Mouse (Mus musculus): ENCODE data around the gene Ifitm3. TPM values are rescaled to one million over a fixed set of nuclear protein-coding genes. Genes with fewer than 3 reads are reported as not detected.
"Not testable (repeated sequence)": the region's sequence is repeated elsewhere in the genome, so short reads cannot be mapped to it uniquely, and the experiment has no call there.

The Ifitm3 gene
- total RNA-seq, 2 experiments from 2014 or later = 54.7 to 70.0 TPM

GRCm38 (mm10) chr7:141036624-141037023, 26.1 kb upstream of the Ifitm3 start:
- DNase-seq = not testable (repeated sequence)

- no peak for DNase-seq
Measured at GRCm38 (mm10) chr7:141032458-141033167, 22.0 kb upstream of the Ifitm3 start.

GRCm38 (mm10) chr7:141030390-141030789, 19.8 kb upstream of the Ifitm3 start:
- no peak for DNase-seq

- DNase-seq = no peak
Measured at GRCm38 (mm10) chr7:141028831-141029230, 18.3 kb upstream of the Ifitm3 start, which contains the start of gene Gm17387. Gm17387 (plus strand) TSS chr7:141029131.

GRCm38 (mm10) chr7:141026740-141027098, 16.1 kb upstream of the Ifitm3 start:
- DNase-seq = no peak

GRCm38 (mm10) chr7:141026097-141026739, 15.6 kb upstream of the Ifitm3 start:
- DNase-seq = no peak

GRCm38 (mm10) chr7:141024865-141025838, 14.6 kb upstream of the Ifitm3 start:
- DNase-seq = no peak

- no peak for DNase-seq
Measured at GRCm38 (mm10) chr7:141021489-141022449, 11.2 kb upstream of the Ifitm3 start.

GRCm38 (mm10) chr7:141019028-141019427, 8.5 kb upstream of the Ifitm3 start:
- DNase-seq = no peak

GRCm38 (mm10) chr7:141017824-141018223, 7.3 kb upstream of the Ifitm3 start, which contains the start of gene Ifitm6:
Ifitm6 (minus strand) TSS chr7:141017924.
- DNase-seq = not testable (repeated sequence)

GRCm38 (mm10) chr7:141016707-141017697, 6.4 kb upstream of the Ifitm3 start:
- DNase-seq = no peak

- DNase-seq = no peak
Measured at GRCm38 (mm10) chr7:141011238-141011770, 734 bp upstream of the Ifitm3 start.

GRCm38 (mm10) chr7:141009665-141010064, 905 bp downstream of the Ifitm3 start:
- DNase-seq = no peak

GRCm38 (mm10) chr7:141008938-141009660, 1.5 kb downstream of the Ifitm3 start:
- DNase-seq = peak; percentile 89

- DNase-seq = peak; percentile 23
Measured at GRCm38 (mm10) chr7:141008312-141008761, 2.2 kb downstream of the Ifitm3 start.

GRCm38 (mm10) chr7:141006914-141007313, 3.7 kb downstream of the Ifitm3 start:
- no peak for DNase-seq

GRCm38 (mm10) chr7:141006446-141006845, 4.1 kb downstream of the Ifitm3 start:
- no peak for DNase-seq

GRCm38 (mm10) chr7:141003248-141004010, 7.1 kb downstream of the Ifitm3 start:
- no peak for DNase-seq
